Mouse (Mus musculus) common myeloid progenitor, adult 5-6 weeks (primary cell): ENCODE data around the gene Tbc1d10a. TPM values are rescaled to one million over a fixed set of nuclear protein-coding genes. Genes with fewer than 3 reads are reported as not detected.

ENCODE experiments used
- ATAC-seq: replicated peaks from 2 replicates; pipeline ENCODE4 v1.8.0; 2016; ENCODE audit warnings: low read depth, mild to moderate bottlenecking, moderate TSS enrichment, inconsistent platforms; ENCODE audit not compliant: poor library complexity, severe bottlenecking
- total RNA-seq: library from RNA; stranded (forward); fragments of 200-1000, 187-1606 nt; gene quantifications from 2 replicates; pipeline ENCODE4 v1.2.3, GENCODE M21; 2017

Gene Tbc1d10a
- total RNA-seq, 1 experiment from 2014 or later: 6.3 TPM

GRCm38 (mm10) chr11:4235052-4235655 lies 48.6 kb downstream of the Tbc1d10a start:
- ATAC-seq: no peak

GRCm38 (mm10) chr11:4235665-4236545 lies 49.3 kb downstream of the Tbc1d10a start, which contains the start of gene Osm:
Osm (plus strand) TSS chr11:4236420.
- peak; percentile 15 for ATAC-seq

GRCm38 (mm10) chr11:4236546-4237067 lies 50.0 kb downstream of the Tbc1d10a start:
- peak; percentile 27 for ATAC-seq

- peak; percentile 42 for ATAC-seq
These were observed 50.9 kb downstream of the Tbc1d10a start for GRCm38 (mm10) chr11:4237389-4237912.

GRCm38 (mm10) chr11:4238167-4238566 lies 51.6 kb downstream of the Tbc1d10a start:
- ATAC-seq: no peak

GRCm38 (mm10) chr11:4239691-4240090 lies 53.1 kb downstream of the Tbc1d10a start:
- no peak for ATAC-seq

- peak; percentile 17; the same call in 1 of the 2 replicates for ATAC-seq
These were observed 53.6 kb downstream of the Tbc1d10a start for GRCm38 (mm10) chr11:4240151-4240550.

- ATAC-seq: no peak
These were observed 54.6 kb downstream of the Tbc1d10a start for GRCm38 (mm10) chr11:4241180-4241579.

GRCm38 (mm10) chr11:4246126-4246525 lies 59.5 kb downstream of the Tbc1d10a start:
- no peak for ATAC-seq

- ATAC-seq: no peak
These were observed 60.0 kb downstream of the Tbc1d10a start for GRCm38 (mm10) chr11:4246623-4247022.

- no peak for ATAC-seq
These were observed 60.8 kb downstream of the Tbc1d10a start for GRCm38 (mm10) chr11:4247201-4247959.

- no peak for ATAC-seq
These were observed 62.6 kb downstream of the Tbc1d10a start for GRCm38 (mm10) chr11:4249151-4249550.

- no peak for ATAC-seq
These were observed 63.7 kb downstream of the Tbc1d10a start for GRCm38 (mm10) chr11:4250290-4250689.

- peak; percentile 96 for ATAC-seq
These were observed 64.8 kb downstream of the Tbc1d10a start for GRCm38 (mm10) chr11:4251376-4251775.

- no peak for ATAC-seq
These were observed 66.3 kb downstream of the Tbc1d10a start for GRCm38 (mm10) chr11:4252886-4253285.

GRCm38 (mm10) chr11:4256846-4257607 lies 70.4 kb downstream of the Tbc1d10a start, which contains the start of gene Lif:
Lif (plus strand) TSS chr11:4257557.
- ATAC-seq: no peak

- ATAC-seq: no peak
These were observed 71.2 kb downstream of the Tbc1d10a start for GRCm38 (mm10) chr11:4257756-4258155.

GRCm38 (mm10) chr11:4258657-4259082 lies 72.1 kb downstream of the Tbc1d10a start:
- ATAC-seq: peak; percentile 72
